Mouse (Mus musculus) midbrain, embryonic 14.5 days (tissue): ENCODE results near the gene Cbx8. TPM values are rescaled to one million over a fixed set of nuclear protein-coding genes. Genes with fewer than 3 reads are reported as not detected.

Experiments used
- ATAC-seq: fragments of 200-750 bp; cut with Nextera tagmentation; 2 replicates; pipeline ENCODE4 v1.8.0; 2017; ENCODE audit warnings: moderate number of reproducible peaks, moderate library complexity; ENCODE audit not compliant: low FRiP score, low TSS enrichment
- DNase-seq: peaks from one replicate; pipeline ENCODE4 v3.0.0-alpha.2; 2015
- H3K27ac ChIP-seq: fragments of 300-500 bp; sonication (generic); replicated peaks from 2 replicates; pipeline ENCODE4 v1.5.1; 2014; ENCODE audit warnings: mild to moderate bottlenecking, low read depth, low read length, moderate library complexity
- H3K27me3 ChIP-seq: fragments of 300-500 bp; sonication (generic); 2 replicates; pipeline ENCODE4 v1.6.1; 2014; ENCODE audit warnings: low read length, control low read depth, mixed read lengths; ENCODE audit not compliant: control insufficient read depth, insufficient read depth
- H3K36me3 ChIP-seq: fragments of 300-500 bp; sonication (generic); 2 replicates; pipeline ENCODE4 v1.6.1; 2014; ENCODE audit warnings: low read length, control low read depth; ENCODE audit not compliant: control insufficient read depth, insufficient read depth
- H3K4me1 ChIP-seq: fragments of 300-500 bp; sonication (generic); 2 replicates; pipeline ENCODE4 v1.6.1; 2014; ENCODE audit warnings: mild to moderate bottlenecking, antibody characterized with exemption, low read length, control low read depth; ENCODE audit not compliant: control insufficient read depth, insufficient read depth
- H3K4me2 ChIP-seq: fragments of 300-500 bp; sonication (generic); 2 replicates; pipeline ENCODE4 v1.6.1; 2014; ENCODE audit warnings: mild to moderate bottlenecking, low read length, moderate library complexity
- H3K4me3 ChIP-seq: fragments of 300-500 bp; sonication (generic); replicated peaks from 2 replicates; pipeline ENCODE4 v1.5.1; 2014; ENCODE audit warnings: low read depth, low read length
- H3K9ac ChIP-seq: fragments of 300-500 bp; sonication (generic); replicated peaks from 2 replicates; pipeline ENCODE4 v1.6.1; 2014; ENCODE audit warnings: mild to moderate bottlenecking, low read length, moderate library complexity
- H3K9me3 ChIP-seq: fragments of 300-500 bp; sonication (generic); 2 replicates; pipeline ENCODE4 v1.6.1; 2016; ENCODE audit warnings: low read length, control low read depth, mixed read lengths; ENCODE audit not compliant: control insufficient read depth
- WGBS: fragments of 180-500 bp; shearing (Covaris S2); extraction: QIAGEN DNeasy Blood & Tissue Kit; methylation state at CpG from one replicate; pipeline ENCODE4 v1.1.7; 2014; 5-methylcytosine and 5-hydroxymethylcytosine counted together
- polyA plus RNA-seq: library from polyadenylated mRNA; unstranded; fragments of >200 nt; fragmentation: Nextera tagmentation; extraction: Ambion mirVana; gene quantifications from 2 replicates; pipeline ENCODE4 v1.2.1, GENCODE M21; 2014

Cbx8 gene
- polyA plus RNA-seq, 1 experiment from 2014 or later, result 11.5 TPM

GRCm38 (mm10) chr11:119034635-119035034 is 6.1 kb downstream of the Cbx8 start:
- Histone ChIP-seq H3K27ac (no peak overlapping the region), H3K27me3 (peaks cover 51% of the 10 kb centered on the region), H3K9ac (no peak overlapping the region), H3K4me3 (peak overlapping the region; percentile 19; the same call in 1 of the 2 replicates), H3K4me2 (peak overlapping the region; percentile 41), H3K9me3 (no peaks in the 10 kb centered on the region), H3K36me3 (peaks cover 28% of the 10 kb centered on the region), H3K4me1 (peaks cover 41% of the 10 kb centered on the region)
- ATAC-seq (no peak; the same call in 1 of the 2 replicates), DNase-seq (peak; percentile 42)
- 4% methylated on average over 19 of the region's 19 CpGs for WGBS

GRCm38 (mm10) chr11:119033874-119034558 is 6.8 kb downstream of the Cbx8 start:
- peak overlapping the region; percentile 41 for H3K4me2 ChIP-seq
- DNase-seq (peak; percentile 92), ATAC-seq (peak; percentile 57)
- H3K27ac ChIP-seq, result no peak overlapping the region
- H3K36me3 ChIP-seq, result peaks cover 30% of the 10 kb centered on the region
- H3K4me3 ChIP-seq, result peak overlapping the region; percentile 19; the same call in 1 of the 2 replicates
- no peaks in the 10 kb centered on the region for H3K9me3 ChIP-seq
- WGBS, result 1% methylated on average over 26 of the region's 26 CpGs
- H3K27me3 ChIP-seq, result peaks cover 46% of the 10 kb centered on the region
- H3K4me1 ChIP-seq, result peaks cover 37% of the 10 kb centered on the region
- H3K9ac ChIP-seq, result no peak overlapping the region

- 32% methylated on average over 12 of the region's 12 CpGs for WGBS
- Histone ChIP-seq H3K4me3 (peak overlapping the region; percentile 98; the same call in 1 of the 2 replicates), H3K27ac (peak overlapping the region; percentile 52), H3K9ac (peak overlapping the region; percentile 31; the same call in 1 of the 2 replicates), H3K4me2 (peak overlapping the region; percentile 95), H3K27me3 (peaks cover 3% of the 10 kb centered on the region; the same call in 1 of the 2 replicates), H3K9me3 (no peaks in the 10 kb centered on the region), H3K4me1 (peaks cover 37% of the 10 kb centered on the region), H3K36me3 (peaks cover 50% of the 10 kb centered on the region)
- DNase-seq, result peak; percentile 82
- no peak for ATAC-seq
Measured at GRCm38 (mm10) chr11:119026203-119026602, 14.6 kb downstream of the Cbx8 start.

- ATAC-seq (no peak), DNase-seq (no peak)
- peak overlapping the region; percentile 90; the same call in 1 of the 2 replicates for H3K27ac ChIP-seq
- H3K4me3 ChIP-seq, result peak overlapping the region; percentile 98
- H3K9ac ChIP-seq, result peak overlapping the region; percentile 93
- 22% methylated on average over 7 of the region's 7 CpGs for WGBS
- peaks cover 3% of the 10 kb centered on the region; the same call in 1 of the 2 replicates for H3K27me3 ChIP-seq
- peaks cover 32% of the 10 kb centered on the region for H3K36me3 ChIP-seq
- H3K9me3 ChIP-seq, result no peaks in the 10 kb centered on the region
- H3K4me2 ChIP-seq, result peak overlapping the region; percentile 95
- H3K4me1 ChIP-seq, result peaks cover 35% of the 10 kb centered on the region
Measured at GRCm38 (mm10) chr11:119024260-119024659, 16.5 kb downstream of the Cbx8 start.

- Histone ChIP-seq H3K36me3 (peaks cover 26% of the 10 kb centered on the region), H3K4me1 (peaks cover 35% of the 10 kb centered on the region), H3K27ac (peak overlapping the region; percentile 90), H3K4me2 (peak overlapping the region; percentile 95), H3K9ac (peak overlapping the region; percentile 93), H3K4me3 (peak overlapping the region; percentile 98), H3K9me3 (no peaks in the 10 kb centered on the region), H3K27me3 (peaks cover 3% of the 10 kb centered on the region; the same call in 1 of the 2 replicates)
- DNase-seq (peak; percentile 72), ATAC-seq (peak; percentile 13; the same call in 1 of the 2 replicates)
- under 1% methylated on average over 15 of the region's 15 CpGs for WGBS
Measured at GRCm38 (mm10) chr11:119023616-119023980, 17.2 kb downstream of the Cbx8 start.

- peak within 1 kb of the TSS; percentile 98 for H3K4me3 ChIP-seq
- peak; percentile 93 for ATAC-seq
- under 1% methylated on average over 90 of the region's 99 CpGs for WGBS
- peaks cover 3% of the 10 kb centered on the region; the same call in 1 of the 2 replicates for H3K27me3 ChIP-seq
- H3K9ac ChIP-seq, result peak within 1 kb of the TSS; percentile 93
- peak; percentile 98 for DNase-seq
- H3K4me2 ChIP-seq, result peak within 1 kb of the TSS; percentile 95
- H3K36me3 ChIP-seq, result peaks cover 20% of the 10 kb centered on the region
- H3K9me3 ChIP-seq, result no peaks in the 10 kb centered on the region
- H3K27ac ChIP-seq, result peak within 1 kb of the TSS; percentile 90
- H3K4me1 ChIP-seq, result peaks cover 35% of the 10 kb centered on the region
Measured at GRCm38 (mm10) chr11:119022895-119023615, 17.7 kb downstream of the Cbx8 start, which contains the start of gene Cbx2. Gene Cbx2 (plus strand): TSS chr11:119022962.

- ATAC-seq (no peak), DNase-seq (no peak)
- 6% methylated on average over 42 of the region's 42 CpGs for WGBS
- H3K9me3 ChIP-seq, result no peaks in the 10 kb centered on the region
- peak overlapping the region; percentile 98 for H3K4me3 ChIP-seq
- peaks cover 35% of the 10 kb centered on the region for H3K4me1 ChIP-seq
- peak overlapping the region; percentile 93 for H3K9ac ChIP-seq
- peaks cover 12% of the 10 kb centered on the region for H3K36me3 ChIP-seq
- H3K27me3 ChIP-seq, result peaks cover 3% of the 10 kb centered on the region; the same call in 1 of the 2 replicates
- H3K27ac ChIP-seq, result peak overlapping the region; percentile 90
- H3K4me2 ChIP-seq, result peak overlapping the region; percentile 95
Measured at GRCm38 (mm10) chr11:119022068-119022894, 18.5 kb downstream of the Cbx8 start.

GRCm38 (mm10) chr11:119021180-119021579 is 19.6 kb downstream of the Cbx8 start:
- H3K27ac ChIP-seq, result no peak overlapping the region
- no peak overlapping the region for H3K4me2 ChIP-seq
- peaks cover 3% of the 10 kb centered on the region; the same call in 1 of the 2 replicates for H3K27me3 ChIP-seq
- no peaks in the 10 kb centered on the region for H3K9me3 ChIP-seq
- 95% methylated on average over 7 of the region's 7 CpGs for WGBS
- H3K4me3 ChIP-seq, result no peak overlapping the region
- DNase-seq (no peak), ATAC-seq (no peak)
- peaks cover 1% of the 10 kb centered on the region; the same call in 1 of the 2 replicates for H3K36me3 ChIP-seq
- peaks cover 25% of the 10 kb centered on the region for H3K4me1 ChIP-seq
- H3K9ac ChIP-seq, result no peak overlapping the region
